Mouse (Mus musculus): ENCODE data around the gene Eif4g3.

GRCm38 (mm10) chr4:138151226-138151625 is 158.4 kb downstream of the Eif4g3 start:
- TF ChIP-seq CTCF (conservative IDR thresholded peaks at IDR 0.05; ENCODE audit: low read length) (no peak), NANOG (IDR thresholded peaks at IDR 0.05; ENCODE audit: borderline replicate concordance, low read length) (no peak)
